Mouse (Mus musculus): ENCODE results near the gene Tcap.

Tcap gene

GRCm38 (mm10) chr11:98348083-98348961 is 35.3 kb upstream of the Tcap start, which contains the start of gene Ppp1r1b:
Gene Ppp1r1b (plus strand): TSS chr11:98348404.
- DNase-seq (ENCODE audit: low read depth, low spot score) = peak; percentile 48
- peaks cover 2% of the 10 kb centered on the region; the same call in 1 of the 2 replicates for H3K27me3 ChIP-seq (ENCODE audit: control insufficient read depth, insufficient read depth, low read length, poor library complexity, severe bottlenecking)
- H3K36me3 ChIP-seq (ENCODE audit: control insufficient read depth, insufficient read depth, low read length, poor library complexity, severe bottlenecking) = no peaks in the 10 kb centered on the region

- H3K27me3 ChIP-seq (ENCODE audit: control insufficient read depth, insufficient read depth, low read length, poor library complexity, severe bottlenecking) = peaks cover 2% of the 10 kb centered on the region; the same call in 1 of the 2 replicates
Observed at GRCm38 (mm10) chr11:98349308-98349707, 34.3 kb upstream of the Tcap start.

GRCm38 (mm10) chr11:98352272-98352990 is 31.2 kb upstream of the Tcap start:
- no peak for DNase-seq (ENCODE audit: low read depth, low spot score)
- no peaks in the 10 kb centered on the region for H3K36me3 ChIP-seq (ENCODE audit: control insufficient read depth, insufficient read depth, low read length, poor library complexity, severe bottlenecking)
- H3K27me3 ChIP-seq (ENCODE audit: control insufficient read depth, insufficient read depth, low read length, poor library complexity, severe bottlenecking) = peaks cover 2% of the 10 kb centered on the region; the same call in 1 of the 2 replicates

More at GRCm38 (mm10) chr11:98349308-98349707, 34.3 kb upstream of the Tcap start:
- H3K36me3 ChIP-seq (ENCODE audit: control insufficient read depth, insufficient read depth, low read length, poor library complexity, severe bottlenecking) = no peaks in the 10 kb centered on the region
- no peak for DNase-seq (ENCODE audit: low read depth, low spot score)

- no peak for DNase-seq (ENCODE audit: low read depth, low spot score)
- Histone ChIP-seq H3K36me3 (ENCODE audit: control insufficient read depth, insufficient read depth, low read length, poor library complexity, severe bottlenecking) (no peaks in the 10 kb centered on the region), H3K27me3 (ENCODE audit: control insufficient read depth, insufficient read depth, low read length, poor library complexity, severe bottlenecking) (peaks cover 2% of the 10 kb centered on the region; the same call in 1 of the 2 replicates)
Observed at GRCm38 (mm10) chr11:98353651-98354211, 29.9 kb upstream of the Tcap start.

GRCm38 (mm10) chr11:98354445-98354844 is 29.2 kb upstream of the Tcap start:
- Histone ChIP-seq H3K36me3 (ENCODE audit: control insufficient read depth, insufficient read depth, low read length, poor library complexity, severe bottlenecking) (no peaks in the 10 kb centered on the region), H3K27me3 (ENCODE audit: control insufficient read depth, insufficient read depth, low read length, poor library complexity, severe bottlenecking) (no peaks in the 10 kb centered on the region)
- DNase-seq (ENCODE audit: low read depth, low spot score) = no peak

- peak; percentile 82 for DNase-seq (ENCODE audit: low read depth, low spot score)
- Histone ChIP-seq H3K36me3 (ENCODE audit: control insufficient read depth, insufficient read depth, low read length, poor library complexity, severe bottlenecking) (no peaks in the 10 kb centered on the region), H3K27me3 (ENCODE audit: control insufficient read depth, insufficient read depth, low read length, poor library complexity, severe bottlenecking) (no peaks in the 10 kb centered on the region)
Observed at GRCm38 (mm10) chr11:98355732-98356299, 27.8 kb upstream of the Tcap start.

- Histone ChIP-seq H3K36me3 (ENCODE audit: control insufficient read depth, insufficient read depth, low read length, poor library complexity, severe bottlenecking) (no peaks in the 10 kb centered on the region), H3K27me3 (ENCODE audit: control insufficient read depth, insufficient read depth, low read length, poor library complexity, severe bottlenecking) (no peaks in the 10 kb centered on the region)
- DNase-seq (ENCODE audit: low read depth, low spot score) = no peak
Observed at GRCm38 (mm10) chr11:98356625-98357394, 26.8 kb upstream of the Tcap start.

GRCm38 (mm10) chr11:98357396-98358160 is 26.0 kb upstream of the Tcap start:
- H3K27me3 ChIP-seq (ENCODE audit: control insufficient read depth, insufficient read depth, low read length, poor library complexity, severe bottlenecking) = no peaks in the 10 kb centered on the region
- DNase-seq (ENCODE audit: low read depth, low spot score) = no peak
- H3K36me3 ChIP-seq (ENCODE audit: control insufficient read depth, insufficient read depth, low read length, poor library complexity, severe bottlenecking) = no peaks in the 10 kb centered on the region

- Histone ChIP-seq H3K36me3 (ENCODE audit: control insufficient read depth, insufficient read depth, low read length, poor library complexity, severe bottlenecking) (no peaks in the 10 kb centered on the region), H3K27me3 (ENCODE audit: control insufficient read depth, insufficient read depth, low read length, poor library complexity, severe bottlenecking) (no peaks in the 10 kb centered on the region)
- peak; percentile 93 for DNase-seq (ENCODE audit: low read depth, low spot score)
Observed at GRCm38 (mm10) chr11:98358161-98359083, 25.2 kb upstream of the Tcap start, which contains the start of gene Stard3. Gene Stard3 (plus strand): TSS chr11:98358368.

GRCm38 (mm10) chr11:98360866-98361521 is 22.6 kb upstream of the Tcap start:
- Histone ChIP-seq H3K36me3 (ENCODE audit: control insufficient read depth, insufficient read depth, low read length, poor library complexity, severe bottlenecking) (no peaks in the 10 kb centered on the region), H3K27me3 (ENCODE audit: control insufficient read depth, insufficient read depth, low read length, poor library complexity, severe bottlenecking) (no peaks in the 10 kb centered on the region)
- DNase-seq (ENCODE audit: low read depth, low spot score) = no peak

- Histone ChIP-seq H3K27me3 (ENCODE audit: control insufficient read depth, insufficient read depth, low read length, poor library complexity, severe bottlenecking) (no peaks in the 10 kb centered on the region), H3K36me3 (ENCODE audit: control insufficient read depth, insufficient read depth, low read length, poor library complexity, severe bottlenecking) (no peaks in the 10 kb centered on the region)
- no peak for DNase-seq (ENCODE audit: low read depth, low spot score)
Observed at GRCm38 (mm10) chr11:98363817-98364216, 19.8 kb upstream of the Tcap start.

GRCm38 (mm10) chr11:98364410-98364809 is 19.2 kb upstream of the Tcap start:
- DNase-seq (ENCODE audit: low read depth, low spot score) = no peak
- no peaks in the 10 kb centered on the region for H3K36me3 ChIP-seq (ENCODE audit: control insufficient read depth, insufficient read depth, low read length, poor library complexity, severe bottlenecking)
- no peaks in the 10 kb centered on the region for H3K27me3 ChIP-seq (ENCODE audit: control insufficient read depth, insufficient read depth, low read length, poor library complexity, severe bottlenecking)

Measured in splenic B cell, adult 2 months (primary cell).